Mouse (Mus musculus) left cerebral cortex, postnatal 14 days (tissue): ENCODE measurements around the gene Actg2. TPM values are rescaled to one million over a fixed set of nuclear protein-coding genes. Genes with fewer than 3 reads are reported as not detected.
A peak's percentile ranks its signal among the peaks of the same experiment; 100 is the strongest.
"Not testable (repeated sequence)": the region's sequence is repeated elsewhere in the genome, so short reads cannot be mapped to it uniquely, and the experiment has no call there.

ENCODE experiments used
- DNase-seq, 2 experiments: peaks; one replicate each; pipeline ENCODE4 v3.0.0; 2021 to 2022; ENCODE audit warnings: low spot score in 2 of 2, mixed read lengths in 1 of 2
- intact Hi-C: fragments of 180-260 bp; cut with DNase I; formaldehyde crosslinking; loops from one replicate; pipeline ENCODE4 v1.15.1; 2025
- long read RNA-seq, 2 experiments: library from polyadenylated mRNA; stranded (forward); transcript quantifications; one replicate each; pipeline ENCODE4 v2.0.0; 2021
- total RNA-seq, 2 experiments: library from RNA; stranded (reverse); gene quantifications; 2 replicates each; pipeline ENCODE4 v1.2.3; 2021

Actg2 gene
- under 1 TPM; 0.66 to 0.88 TPM for total RNA-seq
- long read RNA-seq, experiment 1: 0 reads
- long read RNA-seq, experiment 2, partial matches to known transcripts: 0 of 1 reads
- long read RNA-seq, experiment 2, other reads (novel, unspliced or antisense): 0 of 1 reads

DNA sequence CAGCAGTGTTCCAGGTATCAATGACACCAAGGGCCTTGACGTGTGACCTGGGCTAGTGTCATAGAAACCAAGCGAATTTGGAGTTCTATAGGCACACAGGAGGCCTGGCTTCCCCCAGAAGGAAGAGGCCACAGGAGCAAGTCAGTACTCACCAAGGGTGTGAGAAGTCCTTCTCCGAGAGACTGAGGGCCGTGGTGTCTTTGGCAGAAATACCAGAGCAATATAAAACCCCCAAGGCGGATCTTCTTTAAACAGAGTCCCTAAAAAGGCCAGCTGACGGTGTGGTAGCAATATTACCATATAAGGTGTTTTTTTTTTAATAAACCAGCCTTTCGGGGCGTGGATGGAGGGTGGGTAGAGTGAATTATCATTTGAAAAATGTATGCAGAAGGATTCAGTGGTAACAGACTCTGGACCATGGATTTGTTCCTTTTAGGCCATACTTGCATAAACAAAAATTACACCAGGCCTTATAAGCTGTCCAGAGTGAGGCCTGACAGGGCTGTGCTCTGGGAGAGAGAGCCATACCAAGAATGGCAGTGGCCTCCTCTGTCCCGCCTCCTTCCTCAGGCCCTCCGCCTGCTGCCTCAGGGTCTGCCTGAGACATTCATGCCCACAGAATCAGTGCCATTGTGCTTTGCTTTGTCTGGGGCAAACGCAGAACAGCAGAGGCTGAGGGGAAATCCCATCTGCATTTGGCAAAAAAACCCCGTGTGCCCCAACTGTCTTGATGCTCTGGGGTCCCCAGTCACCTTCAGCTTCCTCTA, at the start of gene Actg2:
Actg2 (minus strand) TSS at position 238 of the 767 bp plus-strand sequence.
- no peak for DNase-seq
- intact Hi-C loops: no loop called here

DNA sequence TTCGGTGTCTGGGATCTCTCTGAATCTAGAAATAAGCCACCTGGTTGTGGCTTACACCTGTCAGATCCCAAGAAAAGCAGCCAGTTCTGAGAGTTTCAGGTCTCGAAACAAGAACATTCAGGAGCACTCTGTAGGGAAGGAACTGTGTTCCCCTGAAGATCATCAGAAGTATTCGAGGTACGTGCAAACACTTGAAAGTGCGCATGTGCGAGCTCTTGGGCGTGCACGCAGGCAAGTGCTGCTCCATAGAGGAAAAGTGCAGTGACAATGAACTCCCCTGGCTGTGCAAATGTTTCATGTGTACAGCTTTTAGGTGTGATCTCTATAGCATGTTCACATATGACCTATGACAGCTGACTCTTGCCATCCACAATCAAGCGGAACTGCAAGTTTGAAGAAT, 49.3 kb upstream of the Actg2 start:
- DNase-seq, intact Hi-C loops: not testable (repeated sequence)

DNA sequence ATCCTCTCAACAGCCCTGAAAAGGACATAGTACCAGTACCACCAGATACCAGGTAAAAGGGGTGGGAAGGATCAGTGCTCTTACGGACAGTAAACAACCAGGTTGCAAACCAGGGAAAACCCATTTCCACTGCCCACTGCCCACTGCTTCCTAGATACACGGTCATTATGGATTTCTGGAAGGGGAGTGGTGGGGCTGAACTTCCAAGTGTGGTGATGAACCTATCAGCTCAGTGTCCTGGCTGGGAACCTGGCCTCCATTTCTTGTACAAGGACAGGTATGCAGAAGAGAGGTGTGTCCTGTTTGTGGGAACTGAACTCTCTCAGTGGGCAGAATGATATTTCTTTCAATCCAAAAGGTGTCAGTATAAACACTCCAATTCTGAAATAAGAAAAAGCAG, 47.5 kb upstream of the Actg2 start:
- intact Hi-C loops: loop anchor here (1.0 to 5.0 kb wide), 2 partner anchors 34 to 90 kb away; no protein-coding TSS in a partner anchor
- DNase-seq: no peak

DNA sequence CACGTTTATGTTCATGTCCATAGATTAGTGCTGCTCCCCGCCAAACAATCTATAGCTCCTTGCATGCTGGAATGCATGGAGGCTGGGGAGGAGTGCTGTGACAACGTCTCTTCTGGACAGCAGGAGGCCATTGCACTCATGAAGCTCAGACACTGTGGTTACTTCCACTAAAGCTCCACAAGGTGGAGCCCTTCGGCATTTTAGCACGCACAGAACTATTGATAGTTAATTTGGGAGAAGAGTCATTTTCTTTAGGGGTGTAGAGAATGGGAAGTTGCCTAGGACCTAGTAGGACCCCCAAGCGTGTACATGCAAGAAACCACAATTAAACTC, 46.8 kb upstream of the Actg2 start:
- intact Hi-C loops: loop anchor here (1.0 to 5.0 kb wide), 2 partner anchors 34 to 90 kb away; no protein-coding TSS in a partner anchor
- peak; percentile 49 to 63 for DNase-seq

DNA sequence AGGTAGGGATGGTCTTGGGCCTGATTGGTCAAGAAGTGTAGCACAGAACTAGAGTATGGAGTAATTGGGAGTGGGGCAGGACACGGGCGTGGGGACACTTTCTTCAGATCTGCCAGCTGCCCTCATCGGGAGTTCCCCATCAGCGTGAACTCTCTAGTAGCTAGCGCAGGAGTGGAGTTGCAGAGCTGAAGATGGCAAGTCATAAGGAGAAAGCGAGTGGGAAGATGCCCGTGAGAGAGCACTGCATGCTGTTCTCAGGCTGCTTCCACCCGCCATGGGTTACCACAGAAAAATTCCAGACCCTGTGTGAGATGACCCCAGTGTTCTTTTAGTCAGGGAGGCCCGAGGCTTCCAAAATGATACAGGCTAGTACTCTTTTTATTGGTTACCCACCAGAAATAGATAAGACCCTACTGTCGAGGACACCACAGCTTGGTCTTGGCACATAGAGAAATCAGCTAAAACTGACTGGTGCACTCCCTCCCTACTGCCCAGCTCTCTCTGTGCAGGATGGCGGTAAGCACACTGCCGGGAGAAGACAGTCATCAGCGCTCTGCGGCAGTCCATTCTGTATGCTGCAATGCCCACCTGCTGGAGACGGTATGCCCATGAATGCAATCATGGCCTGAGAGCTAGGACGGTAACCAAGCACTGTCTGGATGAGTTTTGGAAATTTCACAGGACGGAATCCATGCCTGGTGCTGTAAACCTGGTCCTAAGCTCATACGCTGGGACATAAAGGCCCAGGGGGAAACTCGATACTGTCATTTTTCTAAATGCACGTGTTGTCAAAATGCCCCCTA, 46.3 kb upstream of the Actg2 start:
- intact Hi-C loops: loop anchor here (5.0 kb wide), 1 partner anchor 35 kb away; no protein-coding TSS in a partner anchor
- no peak for DNase-seq

DNA sequence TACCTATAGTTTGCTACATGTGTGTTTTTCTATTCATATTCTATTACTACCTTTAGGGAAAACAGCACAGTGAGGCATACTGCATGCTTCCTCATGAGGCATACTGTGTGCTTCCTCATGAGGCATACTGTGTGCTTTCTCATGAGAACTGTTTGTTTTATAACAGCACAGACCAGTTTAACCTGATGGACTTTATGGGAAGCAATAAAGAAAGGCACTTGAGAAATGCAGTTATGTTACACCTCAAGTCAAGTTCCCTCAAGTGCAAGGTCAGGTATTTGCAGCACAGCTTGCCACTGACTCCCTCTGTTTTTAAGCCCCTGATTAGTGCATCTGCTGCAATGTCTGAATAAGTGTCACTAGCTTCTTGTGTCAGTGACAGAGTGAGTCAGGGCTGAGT, 41.5 kb upstream of the Actg2 start:
- intact Hi-C loops: no loop called here

DNA sequence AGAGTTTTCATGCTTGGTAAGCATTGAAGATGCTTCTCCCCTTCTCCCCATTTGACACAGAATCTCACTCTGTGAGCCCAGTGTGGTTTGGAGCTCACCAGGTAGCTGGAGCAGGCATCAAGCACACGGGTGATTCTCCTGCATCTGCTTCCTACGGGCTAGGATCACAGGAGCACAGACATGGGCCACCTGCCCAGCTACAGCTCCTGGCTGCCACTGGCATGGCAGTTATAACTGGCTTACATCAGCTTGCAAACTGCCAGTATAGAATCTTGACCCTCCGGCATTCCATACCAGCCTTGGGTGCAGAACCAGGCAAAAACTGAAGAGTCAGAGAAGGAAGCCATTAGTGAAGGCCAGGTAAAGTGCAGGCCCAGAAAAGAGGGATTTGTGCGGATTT, 39.5 kb upstream of the Actg2 start:
- no peak for DNase-seq
- intact Hi-C loops: no loop called here

More for the DNA sequence above, 41.5 kb upstream of the Actg2 start:
- DNase-seq: no peak

DNA sequence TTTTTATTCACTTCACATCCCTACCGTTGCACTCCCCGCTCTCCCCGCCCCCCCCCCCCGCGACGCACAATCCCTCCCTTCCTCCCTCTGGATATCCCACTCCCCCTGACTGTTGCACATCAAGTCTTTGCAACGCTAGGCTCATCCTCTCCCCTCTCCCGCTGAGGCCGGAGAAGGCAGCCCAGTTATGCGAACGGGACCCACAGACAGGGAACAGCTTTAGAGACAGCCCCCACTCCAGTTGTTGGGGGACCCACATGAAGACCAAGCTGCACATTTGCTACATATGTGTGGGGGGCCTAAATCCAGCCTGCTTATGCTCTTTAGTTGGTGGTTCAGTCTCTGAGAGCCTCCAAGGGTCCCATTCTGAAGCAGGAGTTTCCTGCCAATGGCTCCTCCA, 36.6 kb upstream of the Actg2 start, which contains the start of gene Stambp:
Stambp (minus strand) TSS at position 59 of the 400 bp plus-strand sequence.
- intact Hi-C loops: no loop called here
- no peak for DNase-seq

DNA sequence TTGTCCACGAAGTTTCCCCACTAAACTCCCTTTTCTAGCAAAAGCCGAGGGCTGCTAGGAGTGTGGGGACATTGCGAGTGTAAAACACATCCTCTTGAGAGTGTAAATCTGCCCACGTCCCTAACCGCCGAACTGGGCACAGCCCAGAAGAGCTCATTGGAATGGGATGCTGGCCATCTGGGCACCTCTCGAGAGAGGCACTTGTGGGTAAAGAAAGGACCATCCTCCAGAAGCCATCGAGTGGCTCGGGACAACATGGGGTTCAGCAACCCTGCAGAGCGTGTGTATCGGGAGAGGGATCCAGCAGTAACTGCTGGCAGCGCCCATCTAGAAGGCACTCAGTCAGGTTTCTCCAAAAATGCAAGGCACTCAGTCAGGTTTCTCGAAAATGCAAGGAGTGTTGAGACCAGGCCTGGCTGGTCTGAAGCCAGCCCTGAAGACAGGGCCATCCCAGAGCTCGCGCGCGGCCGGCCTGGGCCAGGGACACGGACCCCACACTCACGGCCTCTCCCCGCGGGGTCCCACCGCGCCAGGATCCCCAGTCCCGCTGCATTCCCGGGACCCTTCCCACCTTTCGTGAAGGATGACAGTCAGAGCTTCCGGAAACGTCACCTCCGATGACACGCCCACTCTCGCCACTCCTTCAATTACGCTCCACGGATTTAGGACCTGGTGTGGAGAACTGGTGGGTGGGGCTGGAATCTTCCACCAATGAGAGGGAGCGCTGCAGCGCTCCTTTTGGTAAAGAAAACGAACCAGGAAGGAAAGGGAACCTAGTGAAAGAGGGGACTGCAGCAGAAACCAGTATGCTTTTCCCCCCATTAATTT, 36.0 kb upstream of the Actg2 start:
- peak; percentile 93 to 94 for DNase-seq
- intact Hi-C loops: no loop called here

DNA sequence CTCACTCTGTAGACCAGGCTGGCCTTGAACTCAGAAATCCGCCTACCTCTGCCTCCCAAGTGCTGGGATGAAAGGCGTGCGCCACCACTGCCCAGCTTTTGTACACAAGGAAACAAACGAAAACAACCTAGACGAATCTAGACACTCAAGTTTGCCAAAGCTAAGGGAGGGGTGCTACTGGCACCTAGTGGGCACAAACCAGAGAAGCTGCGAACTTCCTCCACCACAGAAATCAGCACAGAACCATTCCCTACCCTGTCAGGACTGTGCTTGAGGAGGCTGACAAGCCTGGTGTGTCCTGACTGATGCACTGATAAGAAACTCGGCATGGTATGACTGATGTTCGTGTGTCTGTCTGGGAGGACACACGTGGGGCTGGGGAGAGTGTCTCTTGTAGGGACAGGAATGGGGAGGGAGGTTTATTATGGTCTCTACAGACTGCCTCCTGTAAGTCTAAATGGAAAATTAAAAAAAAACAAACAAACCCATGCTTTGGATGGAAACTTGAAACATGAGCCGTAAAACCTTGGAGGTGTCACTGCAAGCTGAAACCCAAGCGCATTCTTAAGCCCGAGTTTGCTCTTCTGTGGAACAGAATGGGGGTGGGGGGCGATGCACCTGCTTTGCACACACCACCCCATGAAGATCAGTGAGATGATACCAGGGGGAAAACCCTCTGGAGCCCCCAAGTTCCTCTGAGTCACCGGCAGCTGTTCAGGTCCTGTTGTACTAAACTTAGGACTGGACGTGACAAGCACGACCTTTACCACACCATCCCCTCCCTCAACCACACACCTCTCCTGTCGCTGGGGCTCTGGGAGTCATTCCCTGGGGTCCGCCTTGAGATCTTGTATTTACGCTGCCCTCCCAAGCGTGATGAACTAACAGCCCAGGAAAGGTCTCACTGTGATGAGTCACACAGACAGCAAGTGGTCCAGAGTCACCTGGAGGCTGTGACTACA, 33.1 kb upstream of the Actg2 start:
- intact Hi-C loops: loop anchor here (5.0 kb wide), 1 partner anchor 212 kb away; no protein-coding TSS in a partner anchor
- DNase-seq: peak; percentile 36 to 46

DNA sequence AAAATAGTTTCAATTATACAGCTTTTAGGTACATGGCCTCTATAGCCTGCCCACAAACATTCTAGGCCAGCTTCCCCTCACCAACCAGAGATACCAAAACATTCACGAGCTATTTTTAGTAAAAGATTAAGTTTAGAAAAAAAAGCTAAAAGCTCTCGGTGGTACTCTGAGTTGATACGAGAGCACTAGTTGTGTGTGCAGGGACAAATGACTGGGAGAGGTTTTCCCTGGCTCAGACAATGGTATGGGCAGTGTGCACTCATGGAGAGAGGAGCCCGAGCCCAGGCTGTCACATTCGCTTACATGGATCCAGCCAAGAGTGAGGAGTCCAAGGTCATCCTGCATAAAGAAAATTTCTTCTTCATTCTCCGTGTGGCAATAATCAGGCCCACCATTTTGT, 19.9 kb upstream of the Actg2 start:
- DNase-seq: no peak
- intact Hi-C loops: no loop called here

DNA sequence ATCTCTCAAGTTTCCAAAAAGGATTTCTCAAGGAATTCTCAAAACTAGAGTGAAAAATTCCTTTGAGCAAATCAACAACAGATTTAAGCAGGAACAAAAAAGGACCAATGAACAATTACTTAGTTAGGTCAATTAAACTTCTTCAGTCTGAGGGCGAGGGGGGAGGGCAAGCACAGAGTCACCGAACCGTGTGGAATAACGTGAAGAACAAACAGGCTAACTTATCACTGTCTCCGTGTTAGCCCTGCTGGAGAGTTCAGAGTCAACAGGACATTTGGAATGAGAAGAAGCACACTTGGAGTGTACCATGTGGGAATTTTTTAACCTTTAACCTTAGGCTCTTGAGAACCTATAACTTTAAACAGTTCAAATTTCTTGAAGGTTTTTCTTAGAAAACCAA, 12.3 kb upstream of the Actg2 start:
- intact Hi-C loops: no loop called here

DNA sequence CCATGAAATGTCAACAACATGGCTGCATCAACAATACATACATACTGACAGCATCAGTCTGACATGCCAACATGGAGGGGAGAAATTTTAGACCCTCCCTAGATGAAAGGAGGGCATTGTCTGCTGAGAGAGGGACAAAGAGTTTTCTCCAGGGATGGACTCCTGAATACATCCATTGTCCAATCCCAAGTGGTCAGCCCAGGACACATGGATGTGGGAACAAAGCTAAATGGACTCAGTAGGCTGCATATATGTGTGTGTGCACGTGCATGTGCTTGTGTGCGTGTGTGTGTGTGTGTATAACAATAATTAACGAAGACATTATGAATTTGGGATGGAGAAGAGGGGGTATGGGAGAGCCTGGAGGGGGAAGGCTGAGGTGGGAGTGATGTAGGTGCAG, 9.7 kb upstream of the Actg2 start:
- intact Hi-C loops: no loop called here
- DNase-seq: no peak

More for the DNA sequence above, 12.3 kb upstream of the Actg2 start:
- no peak for DNase-seq

DNA sequence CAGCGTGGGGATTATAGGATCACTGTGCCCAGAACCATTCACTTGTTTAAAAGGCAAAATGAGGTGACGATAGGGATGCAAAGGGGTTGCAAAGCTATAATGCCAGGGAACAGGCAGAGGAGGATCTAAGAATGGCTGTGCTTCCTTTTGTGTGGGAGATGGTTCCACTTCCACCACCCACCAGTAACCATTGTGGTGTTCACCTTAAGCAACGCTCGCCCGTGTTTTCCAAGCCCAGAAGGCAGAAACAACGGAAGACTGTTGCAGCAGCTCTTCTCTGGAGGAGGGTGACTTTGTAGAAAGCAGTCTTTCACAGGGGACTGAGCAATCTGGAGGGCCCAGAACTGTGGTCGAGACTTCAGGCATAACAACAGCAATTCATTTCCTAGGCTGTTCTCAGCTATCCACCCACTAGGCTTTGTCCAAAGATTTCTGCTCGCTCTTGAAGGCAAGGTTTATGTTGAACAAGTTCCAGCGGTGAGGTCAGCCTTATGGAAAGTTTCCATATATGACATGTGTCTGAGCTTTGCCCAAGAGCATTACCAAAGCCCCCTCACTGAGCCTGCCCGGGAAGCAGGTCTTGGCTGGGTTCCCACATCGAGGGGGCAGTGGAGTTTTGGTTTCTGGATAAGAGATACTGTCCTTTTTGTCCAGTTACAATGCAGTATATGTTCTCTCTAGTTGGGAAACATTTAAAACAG, 5.8 kb upstream of the Actg2 start:
- intact Hi-C loops: no loop called here
- peak; percentile 33 to 37 for DNase-seq

DNA sequence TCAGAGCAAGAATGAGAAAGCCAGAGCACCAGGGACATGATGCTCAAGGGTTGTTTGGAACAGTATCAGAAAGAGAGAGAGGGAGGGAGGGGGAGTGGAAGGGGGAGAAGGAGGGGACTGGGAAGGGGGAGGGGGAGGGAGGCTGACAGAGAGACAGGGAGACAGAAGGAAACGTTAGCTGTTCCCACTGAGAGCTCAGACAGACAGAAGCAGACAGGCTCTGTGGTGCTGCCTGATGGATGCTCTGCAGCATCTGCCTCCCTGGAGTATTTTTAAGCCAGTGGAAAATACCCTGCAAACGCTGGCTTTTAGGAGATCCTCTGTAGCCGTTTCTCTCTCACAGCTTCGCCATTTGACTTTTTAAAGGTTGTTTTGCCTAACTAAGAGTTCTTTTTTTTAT, 4.0 kb upstream of the Actg2 start:
- peak; percentile 36 to 59 for DNase-seq
- intact Hi-C loops: no loop called here

DNA sequence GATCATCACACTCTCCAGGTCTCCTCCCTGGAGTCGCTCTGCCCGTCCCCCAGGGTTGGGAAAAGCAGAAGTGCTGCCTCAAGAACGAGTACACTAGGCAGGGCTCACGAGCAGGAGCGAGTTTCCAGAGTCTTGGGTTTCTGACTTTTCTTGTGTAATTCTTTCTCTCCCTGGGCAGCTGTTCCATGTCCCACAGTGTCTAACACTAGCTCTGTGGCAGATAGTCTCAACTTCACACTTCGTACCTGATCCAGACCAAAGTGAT, 662 bp upstream of the Actg2 start:
- intact Hi-C loops: no loop called here
- no peak for DNase-seq

DNA sequence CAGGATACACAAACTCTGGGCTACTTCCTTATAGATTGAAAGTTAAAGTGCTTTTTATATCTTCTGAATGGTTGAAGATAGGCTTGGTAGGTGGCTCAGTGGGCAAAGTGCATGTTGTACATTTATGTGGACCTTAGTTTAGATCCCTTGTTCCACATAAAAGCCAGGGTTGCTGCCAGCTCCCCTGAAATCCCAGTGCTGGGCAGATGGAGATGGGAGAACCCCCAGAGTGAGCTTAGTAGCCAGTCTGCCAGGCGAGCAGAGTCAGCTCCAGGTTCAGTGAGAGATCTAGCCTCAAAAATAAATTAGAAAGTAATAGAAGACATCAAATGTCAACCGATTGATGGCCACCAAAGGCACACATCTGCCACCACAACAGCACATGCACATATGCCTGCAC, 3.5 kb downstream of the Actg2 start:
- intact Hi-C loops: no loop called here
- DNase-seq: no peak

DNA sequence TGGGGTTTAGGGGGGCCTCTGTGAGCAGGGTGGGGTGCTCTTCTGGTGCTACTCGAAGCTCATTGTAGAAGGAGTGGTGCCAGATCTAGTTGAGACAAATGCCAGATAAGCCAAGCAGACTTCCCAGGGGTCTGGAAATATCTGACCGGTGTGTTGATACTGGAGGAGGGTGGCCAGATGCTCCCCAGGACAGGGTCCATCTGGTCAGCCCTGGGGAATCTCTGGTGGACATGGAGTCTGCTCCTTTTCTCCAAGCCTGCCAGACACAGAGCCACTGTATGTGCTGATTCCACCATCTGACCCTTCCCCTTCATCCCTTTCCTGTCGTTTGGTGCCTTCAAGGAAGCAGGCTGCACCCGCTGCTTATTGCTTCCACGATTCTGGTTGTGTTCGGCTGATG, 12.9 kb downstream of the Actg2 start:
- intact Hi-C loops: no loop called here
- no peak for DNase-seq
